Mouse (Mus musculus): ENCODE measurements around the gene Evc. TPM values are rescaled to one million over a fixed set of nuclear protein-coding genes. Genes with fewer than 3 reads are reported as not detected.

The Evc gene
- polyA plus RNA-seq, 1 experiment, result 13.3 TPM

GRCm38 (mm10) chr5:37246138-37246910 lies 90.4 kb downstream of the Evc start:
- Histone ChIP-seq H3ac (ENCODE audit: control insufficient read depth, insufficient read length) (no peak overlapping the region), H3K4me3 (no peak overlapping the region), H3K79me2 (ENCODE audit: control insufficient read depth, insufficient read depth) (no peaks in the 10 kb centered on the region), H3K36me3 (ENCODE audit: control insufficient read depth, insufficient read depth) (no peaks in the 10 kb centered on the region), H3K4me2 (ENCODE audit: low read depth) (no peak overlapping the region), H3K27me3 (ENCODE audit: control insufficient read depth, insufficient read depth, insufficient read length) (peaks cover 18% of the 10 kb centered on the region)
- no peak for TF ChIP-seq MYOG (IDR thresholded peaks at IDR 0.05; ENCODE audit: control insufficient read depth in 1 of 3, insufficient read depth in 1 of 3, insufficient read length in 2 of 3, low read depth in 2 of 3)
- no peak for TF ChIP-seq MAX (IDR thresholded peaks at IDR 0.05; ENCODE audit: low read depth)
- TF ChIP-seq POLR2AphosphoS2 (IDR thresholded peaks at IDR 0.05; ENCODE audit: insufficient read length, low read depth), result no peak
- no peak for TF ChIP-seq USF1 (IDR thresholded peaks at IDR 0.05; ENCODE audit: low read depth)
- TF ChIP-seq REST (IDR thresholded peaks at IDR 0.05; ENCODE audit: insufficient read depth, insufficient read length), result no peak
- TF ChIP-seq CEBPB (IDR thresholded peaks at IDR 0.05; ENCODE audit: insufficient read depth, poor library complexity, severe bottlenecking), result no peak
- no peak for TF ChIP-seq TCF12 (IDR thresholded peaks at IDR 0.05; ENCODE audit: insufficient read depth, poor library complexity, severe bottlenecking)
- TF ChIP-seq POLR2A (IDR thresholded peaks at IDR 0.05; ENCODE audit: insufficient read length, low read depth), result no peak
- TF ChIP-seq TCF3 (IDR thresholded peaks at IDR 0.05; ENCODE audit: insufficient read length, low read depth), result no peak
- TF ChIP-seq SRF (IDR thresholded peaks at IDR 0.05; ENCODE audit: control insufficient read depth, insufficient read length, low read depth), result no peak
- TF ChIP-seq MYOD1 (IDR thresholded peaks at IDR 0.05; ENCODE audit: control insufficient read depth in 1 of 3, insufficient read length in 2 of 3, low read depth in 2 of 3), result no peak
- no peak for TF ChIP-seq E2F4 (IDR thresholded peaks at IDR 0.05; ENCODE audit: insufficient read depth)

GRCm38 (mm10) chr5:37245651-37246050 lies 91.0 kb downstream of the Evc start:
- TF ChIP-seq SRF (IDR thresholded peaks at IDR 0.05; ENCODE audit: control insufficient read depth, insufficient read length, low read depth) (no peak), POLR2AphosphoS2 (IDR thresholded peaks at IDR 0.05; ENCODE audit: insufficient read length, low read depth) (no peak), CEBPB (IDR thresholded peaks at IDR 0.05; ENCODE audit: insufficient read depth, poor library complexity, severe bottlenecking) (no peak)
- Histone ChIP-seq H3K79me2 (ENCODE audit: control insufficient read depth, insufficient read depth) (no peaks in the 10 kb centered on the region), H3K4me2 (ENCODE audit: low read depth) (no peak overlapping the region), H3K27me3 (ENCODE audit: control insufficient read depth, insufficient read depth, insufficient read length) (peaks cover 18% of the 10 kb centered on the region), H3ac (ENCODE audit: control insufficient read depth, insufficient read length) (no peak overlapping the region), H3K4me3 (no peak overlapping the region), H3K36me3 (ENCODE audit: control insufficient read depth, insufficient read depth) (no peaks in the 10 kb centered on the region)

DNA sequence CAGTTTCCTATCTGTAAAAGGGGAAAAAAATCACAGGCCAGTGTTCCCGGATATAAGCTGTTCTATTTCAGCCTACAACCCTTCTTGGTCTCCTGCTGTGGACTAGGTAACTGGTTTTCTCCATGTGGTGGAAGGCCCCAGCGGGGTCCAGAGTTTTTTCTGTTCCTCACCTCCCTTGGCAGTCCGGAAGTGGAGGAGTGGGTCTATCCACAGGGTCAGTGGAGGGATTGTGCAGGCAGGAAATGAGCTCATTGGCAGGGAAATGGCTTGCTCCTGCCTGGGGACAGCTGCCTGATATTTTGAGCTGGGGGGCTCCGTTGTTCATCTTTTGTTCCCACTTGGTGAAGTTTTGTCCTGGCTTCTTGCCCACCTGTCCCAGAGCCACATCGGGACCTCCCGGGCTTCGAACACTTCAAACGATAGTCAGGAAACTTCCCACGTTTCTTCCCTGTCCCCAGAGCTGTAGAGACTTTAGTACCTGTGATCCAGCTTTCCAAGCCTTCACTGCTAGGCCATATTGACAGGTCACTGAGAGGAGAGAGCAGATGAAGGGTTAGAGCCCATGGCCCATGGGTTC lies 91.9 kb downstream of the Evc start:
- H3K4me2 ChIP-seq (ENCODE audit: low read depth), result no peak overlapping the region
- H3K27me3 ChIP-seq (ENCODE audit: control insufficient read depth, insufficient read depth, insufficient read length), result peaks cover 18% of the 10 kb centered on the region
- H3K4me3 ChIP-seq, result no peak overlapping the region
- no peak overlapping the region for H3ac ChIP-seq (ENCODE audit: control insufficient read depth, insufficient read length)
- no peaks in the 10 kb centered on the region for H3K79me2 ChIP-seq (ENCODE audit: control insufficient read depth, insufficient read depth)
- TF ChIP-seq E2F4 (IDR thresholded peaks at IDR 0.05; ENCODE audit: insufficient read depth) (no peak), POLR2A (IDR thresholded peaks at IDR 0.05; ENCODE audit: insufficient read length, low read depth) (no peak), TCF3 (IDR thresholded peaks at IDR 0.05; ENCODE audit: insufficient read length, low read depth) (no peak), CEBPB (IDR thresholded peaks at IDR 0.05; ENCODE audit: insufficient read depth, poor library complexity, severe bottlenecking) (no peak)
- H3K36me3 ChIP-seq (ENCODE audit: control insufficient read depth, insufficient read depth), result no peaks in the 10 kb centered on the region

GRCm38 (mm10) chr5:37244161-37244560 lies 92.5 kb downstream of the Evc start:
- no peak overlapping the region for H3K4me2 ChIP-seq (ENCODE audit: low read depth)
- H3K79me2 ChIP-seq (ENCODE audit: control insufficient read depth, insufficient read depth), result no peaks in the 10 kb centered on the region
- no peak for TF ChIP-seq MAX (IDR thresholded peaks at IDR 0.05; ENCODE audit: low read depth)
- no peak for TF ChIP-seq POLR2A (IDR thresholded peaks at IDR 0.05; ENCODE audit: insufficient read length, low read depth)
- no peak for TF ChIP-seq TCF3 (IDR thresholded peaks at IDR 0.05; ENCODE audit: insufficient read length, low read depth)
- TF ChIP-seq POLR2AphosphoS2 (IDR thresholded peaks at IDR 0.05; ENCODE audit: insufficient read length, low read depth), result no peak
- no peak for TF ChIP-seq REST (IDR thresholded peaks at IDR 0.05; ENCODE audit: insufficient read depth, insufficient read length)
- TF ChIP-seq MYOD1 (IDR thresholded peaks at IDR 0.05; ENCODE audit: control insufficient read depth in 1 of 3, insufficient read length in 2 of 3, low read depth in 2 of 3), result no peak
- peaks cover 18% of the 10 kb centered on the region for H3K27me3 ChIP-seq (ENCODE audit: control insufficient read depth, insufficient read depth, insufficient read length)
- H3ac ChIP-seq (ENCODE audit: control insufficient read depth, insufficient read length), result no peak overlapping the region
- H3K36me3 ChIP-seq (ENCODE audit: control insufficient read depth, insufficient read depth), result no peaks in the 10 kb centered on the region
- H3K4me3 ChIP-seq, result no peak overlapping the region

DNA sequence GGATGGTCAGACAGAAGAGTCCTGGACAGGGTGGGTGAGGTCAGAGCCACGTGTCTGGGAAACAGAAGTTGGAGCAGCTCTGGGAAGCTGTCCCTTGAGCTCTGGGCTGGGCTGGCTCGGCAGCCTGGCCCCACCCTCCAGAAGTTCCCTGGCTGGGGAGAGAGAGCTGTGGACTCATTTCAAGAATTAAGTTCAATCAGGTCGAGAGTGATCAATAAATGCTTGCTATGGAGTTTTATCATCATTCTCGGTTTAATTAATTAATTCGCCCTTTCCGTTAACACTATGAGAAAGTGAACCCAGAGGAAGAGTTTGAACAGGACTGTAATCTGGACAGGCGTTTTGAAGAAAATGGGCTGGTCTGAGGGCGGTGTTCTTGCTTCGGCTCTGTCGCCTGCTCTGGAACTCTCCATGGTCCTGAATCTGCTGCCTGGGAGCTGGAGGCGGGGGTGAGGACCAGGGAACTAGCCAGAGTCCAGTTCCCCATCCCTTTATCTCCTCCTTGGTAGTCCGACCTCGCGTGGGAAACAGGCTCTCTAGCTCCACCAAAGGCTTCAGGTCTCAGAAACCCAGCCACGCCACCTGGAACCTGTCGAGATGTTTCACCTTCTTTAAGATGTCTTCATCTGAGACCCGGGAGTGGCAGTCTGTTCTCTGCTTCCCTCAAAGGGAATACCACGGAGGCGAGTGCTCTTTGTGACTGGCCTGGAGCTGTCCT lies 93.4 kb downstream of the Evc start:
- Histone ChIP-seq H3K27me3 (ENCODE audit: control insufficient read depth, insufficient read depth, insufficient read length) (peaks cover 18% of the 10 kb centered on the region), H3K36me3 (ENCODE audit: control insufficient read depth, insufficient read depth) (no peaks in the 10 kb centered on the region), H3ac (ENCODE audit: control insufficient read depth, insufficient read length) (no peak overlapping the region), H3K79me2 (ENCODE audit: control insufficient read depth, insufficient read depth) (no peaks in the 10 kb centered on the region), H3K4me2 (ENCODE audit: low read depth) (no peak overlapping the region), H3K4me3 (no peak overlapping the region)
- TF ChIP-seq REST (IDR thresholded peaks at IDR 0.05; ENCODE audit: insufficient read depth, insufficient read length) (peak; percentile 73), POLR2A (IDR thresholded peaks at IDR 0.05; ENCODE audit: insufficient read length, low read depth) (no peak), TCF12 (IDR thresholded peaks at IDR 0.05; ENCODE audit: insufficient read depth, poor library complexity, severe bottlenecking) (no peak)
